Mouse (Mus musculus): ENCODE data around the gene Dclre1a.
"Not testable (repeated sequence)": the region's sequence is repeated elsewhere in the genome, so short reads cannot be mapped to it uniquely, and the experiment has no call there.

Gene Dclre1a

GRCm38 (mm10) chr19:56503069-56503468, 45.0 kb downstream of the Dclre1a start:
- not testable (repeated sequence) for H3K36me3 ChIP-seq (ENCODE audit: insufficient read depth, low read length); H3K27me3 ChIP-seq (ENCODE audit: insufficient read depth, low read length); H3K4me1 ChIP-seq (replicated peaks; ENCODE audit: low read depth, low read length); H3K4me3 ChIP-seq (replicated peaks; ENCODE audit: low read length); H3K9me3 ChIP-seq (ENCODE audit: low read length)

GRCm38 (mm10) chr19:56494157-56494556, 53.9 kb downstream of the Dclre1a start:
- not testable (repeated sequence) for H3K4me1 ChIP-seq (replicated peaks; ENCODE audit: low read depth, low read length); H3K36me3 ChIP-seq (ENCODE audit: insufficient read depth, low read length); H3K27me3 ChIP-seq (ENCODE audit: insufficient read depth, low read length); H3K4me3 ChIP-seq (replicated peaks; ENCODE audit: low read length); H3K9me3 ChIP-seq (ENCODE audit: low read length)

GRCm38 (mm10) chr19:56489601-56490000, 58.4 kb downstream of the Dclre1a start:
- H3K9me3 ChIP-seq (ENCODE audit: low read length), result no peaks in the 10 kb centered on the region
- 0 out of 2 replicates have a peak, but pooled peaks cover 5% of the 10 kb centered on the region for H3K27me3 ChIP-seq (ENCODE audit: insufficient read depth, low read length)
- H3K4me1 ChIP-seq (replicated peaks; ENCODE audit: low read depth, low read length), result peaks cover 21% of the 10 kb centered on the region
- TF ChIP-seq CTCF (conservative IDR thresholded peaks at IDR 0.05; ENCODE audit: low read length) (no peak), POU5F1 (IDR thresholded peaks at IDR 0.05; ENCODE audit: borderline replicate concordance, low read length) (no peak), NANOG (IDR thresholded peaks at IDR 0.05; ENCODE audit: borderline replicate concordance, low read length) (no peak)
- H3K36me3 ChIP-seq (ENCODE audit: insufficient read depth, low read length), result no peaks in the 10 kb centered on the region
- no peak overlapping the region for H3K4me3 ChIP-seq (replicated peaks; ENCODE audit: low read length)

- Histone ChIP-seq H3K4me3 (replicated peaks; ENCODE audit: low read length) (no peak overlapping the region), H3K9me3 (ENCODE audit: low read length) (no peaks in the 10 kb centered on the region), H3K27me3 (ENCODE audit: insufficient read depth, low read length) (0 out of 2 replicates have a peak, but pooled peaks cover 7% of the 10 kb centered on the region), H3K36me3 (ENCODE audit: insufficient read depth, low read length) (no peaks in the 10 kb centered on the region), H3K4me1 (replicated peaks; ENCODE audit: low read depth, low read length) (peaks cover 24% of the 10 kb centered on the region)
- no peak for TF ChIP-seq CTCF (conservative IDR thresholded peaks at IDR 0.05; ENCODE audit: low read length)
- TF ChIP-seq NANOG (IDR thresholded peaks at IDR 0.05; ENCODE audit: borderline replicate concordance, low read length), result no peak
- no peak for TF ChIP-seq POU5F1 (IDR thresholded peaks at IDR 0.05; ENCODE audit: borderline replicate concordance, low read length)
These were observed 60.7 kb downstream of the Dclre1a start for GRCm38 (mm10) chr19:56487339-56487738.

GRCm38 (mm10) chr19:56486926-56487325, 61.1 kb downstream of the Dclre1a start:
- Histone ChIP-seq H3K9me3 (ENCODE audit: low read length) (no peaks in the 10 kb centered on the region), H3K27me3 (ENCODE audit: insufficient read depth, low read length) (0 out of 2 replicates have a peak, but pooled peaks cover 7% of the 10 kb centered on the region), H3K4me1 (replicated peaks; ENCODE audit: low read depth, low read length) (peaks cover 24% of the 10 kb centered on the region), H3K36me3 (ENCODE audit: insufficient read depth, low read length) (no peaks in the 10 kb centered on the region), H3K4me3 (replicated peaks; ENCODE audit: low read length) (no peak overlapping the region)
- TF ChIP-seq POU5F1 (IDR thresholded peaks at IDR 0.05; ENCODE audit: borderline replicate concordance, low read length) (no peak), CTCF (conservative IDR thresholded peaks at IDR 0.05; ENCODE audit: low read length) (no peak), NANOG (IDR thresholded peaks at IDR 0.05; ENCODE audit: borderline replicate concordance, low read length) (no peak)

- 0 out of 2 replicates have a peak, but pooled peaks cover 4% of the 10 kb centered on the region for H3K27me3 ChIP-seq (ENCODE audit: insufficient read depth, low read length)
- TF ChIP-seq NANOG (IDR thresholded peaks at IDR 0.05; ENCODE audit: borderline replicate concordance, low read length), result no peak
- no peaks in the 10 kb centered on the region for H3K36me3 ChIP-seq (ENCODE audit: insufficient read depth, low read length)
- H3K4me3 ChIP-seq (replicated peaks; ENCODE audit: low read length), result peak overlapping the region; percentile 10; the same call in 1 of the 2 replicates
- peaks cover 24% of the 10 kb centered on the region for H3K4me1 ChIP-seq (replicated peaks; ENCODE audit: low read depth, low read length)
- H3K9me3 ChIP-seq (ENCODE audit: low read length), result no peaks in the 10 kb centered on the region
These were observed 62.4 kb downstream of the Dclre1a start for GRCm38 (mm10) chr19:56485376-56486271.

- TF ChIP-seq CTCF (conservative IDR thresholded peaks at IDR 0.05; ENCODE audit: low read length) (no peak), NANOG (IDR thresholded peaks at IDR 0.05; ENCODE audit: borderline replicate concordance, low read length) (no peak), POU5F1 (IDR thresholded peaks at IDR 0.05; ENCODE audit: borderline replicate concordance, low read length) (no peak)
- Histone ChIP-seq H3K4me1 (replicated peaks; ENCODE audit: low read depth, low read length) (peaks cover 24% of the 10 kb centered on the region), H3K9me3 (ENCODE audit: low read length) (no peaks in the 10 kb centered on the region), H3K36me3 (ENCODE audit: insufficient read depth, low read length) (no peaks in the 10 kb centered on the region), H3K4me3 (replicated peaks; ENCODE audit: low read length) (0 out of 2 replicates have a peak overlapping the region, but pooled peaks have one; percentile 10), H3K27me3 (ENCODE audit: insufficient read depth, low read length) (0 out of 2 replicates have a peak, but pooled peaks cover 2% of the 10 kb centered on the region)
These were observed 63.2 kb downstream of the Dclre1a start for GRCm38 (mm10) chr19:56484630-56485375.
